Mouse (Mus musculus): ENCODE data around the gene Tssk3.
A peak's percentile ranks its signal among the peaks of the same experiment; 100 is the strongest.

DNA sequence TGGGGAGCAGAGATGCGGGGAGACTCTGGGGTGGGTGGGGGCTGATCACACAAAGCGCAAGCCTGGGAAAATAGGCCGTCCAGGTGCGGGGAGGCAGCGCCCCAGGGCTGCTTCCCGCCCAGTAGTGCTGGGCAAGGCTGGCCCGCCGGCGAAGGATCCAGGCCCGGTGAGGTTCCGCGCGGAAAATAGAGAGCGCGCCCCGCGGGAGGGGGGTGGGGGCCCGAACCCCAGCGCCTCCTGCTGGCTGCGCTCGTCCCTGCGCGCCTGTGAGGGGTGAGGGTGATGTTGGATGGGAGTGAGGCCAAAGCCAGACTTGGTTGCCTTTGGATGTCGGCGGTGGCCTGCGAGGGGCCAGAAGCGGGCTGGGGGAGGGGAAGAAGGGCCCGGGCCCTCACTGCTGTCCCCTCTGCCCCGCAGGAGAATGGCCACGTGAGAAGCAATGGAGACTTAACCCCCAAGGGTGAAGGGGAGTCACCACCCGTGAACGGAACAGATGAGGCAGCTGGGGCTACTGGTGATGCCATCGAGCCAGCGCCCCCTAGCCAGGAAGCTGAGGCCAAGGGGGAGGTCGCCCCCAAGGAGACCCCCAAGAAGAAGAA is 23.6 kb upstream of the Tssk3 start:
- no peak for TF ChIP-seq NELFE (IDR thresholded peaks at IDR 0.05; ENCODE audit: low read depth, low read length)
- no peak for TF ChIP-seq POLR2A (IDR thresholded peaks at IDR 0.05; ENCODE audit: low read depth, low read length)
- TF ChIP-seq EP300 (IDR thresholded peaks at IDR 0.05; ENCODE audit: low read length): no peak
- peak in 1 of 2 experiments; percentile 85; a peak in 2 of 4 replicates for TF ChIP-seq CTCF (conservative IDR thresholded peaks at IDR 0.05 in 1 of 2, IDR thresholded peaks at IDR 0.05 in 1 of 2; ENCODE audit: low read depth in 2 of 2, low read length in 2 of 2)
- no peak for TF ChIP-seq MYC (IDR thresholded peaks at IDR 0.05; ENCODE audit: low read depth, low read length)
- peak; percentile 72; the same call in 1 of the 2 replicates for TF ChIP-seq UBTF (IDR thresholded peaks at IDR 0.05; ENCODE audit: low read depth, low read length)
